Mouse (Mus musculus): ENCODE measurements around the gene Csf1. TPM values are rescaled to one million over a fixed set of nuclear protein-coding genes. Genes with fewer than 3 reads are reported as not detected.

Csf1 gene
- polyA plus RNA-seq, 1 experiment from 2014 or later = 7.8 TPM

DNA sequence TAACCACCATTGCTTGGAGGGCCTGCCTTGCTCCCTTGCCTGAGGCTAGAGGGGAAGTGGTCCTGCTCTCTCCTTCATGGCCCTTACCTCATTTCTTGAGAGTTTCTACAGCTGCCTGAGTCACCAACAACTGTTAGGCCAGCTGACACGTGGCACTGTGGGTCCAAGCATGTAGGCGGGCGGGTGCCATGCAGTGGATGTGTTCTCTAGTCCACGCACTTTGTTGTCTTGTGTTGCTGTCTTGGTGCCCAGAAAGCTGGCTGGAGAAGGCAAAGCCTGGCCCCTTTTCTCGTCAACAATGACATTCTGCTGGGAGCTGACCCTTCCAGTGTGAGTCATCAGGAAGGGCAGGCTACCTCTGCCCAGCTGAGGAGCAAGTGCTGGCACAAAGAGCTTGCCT lies 12.6 kb upstream of the Csf1 start:
- ATAC-seq (replicated peaks; ENCODE audit: low FRiP score, low read depth) = no peak
- 74% methylated on average over 5 of the region's 5 CpGs for WGBS

GRCm38 (mm10) chr3:107769692-107770091 lies 9.4 kb upstream of the Csf1 start:
- Histone ChIP-seq H3K9me3 (replicated peaks; ENCODE audit: low read length) (no peaks in the 10 kb centered on the region), H3K4me2 (ENCODE audit: low read length) (no peak overlapping the region), H3K27me3 (ENCODE audit: insufficient read depth, low read length) (no peaks in the 10 kb centered on the region), H3K4me1 (replicated peaks; ENCODE audit: insufficient read depth, low read length) (no peaks in the 10 kb centered on the region), H3K36me3 (ENCODE audit: insufficient read depth, low read length) (no peaks in the 10 kb centered on the region), H3K4me3 (replicated peaks; ENCODE audit: low read depth, low read length) (no peak overlapping the region), H3K27ac (no peak overlapping the region), H3K9ac (ENCODE audit: low read depth, low read length) (no peak overlapping the region)
- TF ChIP-seq CTCF (IDR thresholded peaks at IDR 0.05; ENCODE audit: low read depth) = no peak
- no peak for ATAC-seq (replicated peaks; ENCODE audit: low FRiP score, low read depth)
- DNase-seq (ENCODE audit: low spot score) = no peak
- WGBS = 73% methylated on average over 2 of the region's 2 CpGs

More for the DNA sequence above, 12.6 kb upstream of the Csf1 start:
- no peaks in the 10 kb centered on the region for H3K9me3 ChIP-seq (replicated peaks; ENCODE audit: low read length)
- no peak for DNase-seq (ENCODE audit: low spot score)
- H3K4me1 ChIP-seq (replicated peaks; ENCODE audit: insufficient read depth, low read length) = peaks cover 9% of the 10 kb centered on the region; the same call in 1 of the 2 replicates
- TF ChIP-seq CTCF (IDR thresholded peaks at IDR 0.05; ENCODE audit: low read depth) = no peak
- no peaks in the 10 kb centered on the region for H3K27me3 ChIP-seq (ENCODE audit: insufficient read depth, low read length)
- H3K36me3 ChIP-seq (ENCODE audit: insufficient read depth, low read length) = no peaks in the 10 kb centered on the region
- H3K27ac ChIP-seq = no peak overlapping the region
- no peak overlapping the region for H3K9ac ChIP-seq (ENCODE audit: low read depth, low read length)
- no peak overlapping the region for H3K4me2 ChIP-seq (ENCODE audit: low read length)
- no peak overlapping the region for H3K4me3 ChIP-seq (replicated peaks; ENCODE audit: low read depth, low read length)

- H3K4me3 ChIP-seq (replicated peaks; ENCODE audit: low read depth, low read length) = no peak overlapping the region
- TF ChIP-seq CTCF (IDR thresholded peaks at IDR 0.05; ENCODE audit: low read depth) = no peak
- H3K9ac ChIP-seq (ENCODE audit: low read depth, low read length) = no peak overlapping the region
- WGBS = 60% methylated on average over 8 of the region's 8 CpGs
- H3K27ac ChIP-seq = no peak overlapping the region
- ATAC-seq (replicated peaks; ENCODE audit: low FRiP score, low read depth) (no peak), DNase-seq (ENCODE audit: low spot score) (no peak)
- no peaks in the 10 kb centered on the region for H3K9me3 ChIP-seq (replicated peaks; ENCODE audit: low read length)
- no peak overlapping the region for H3K4me2 ChIP-seq (ENCODE audit: low read length)
- H3K4me1 ChIP-seq (replicated peaks; ENCODE audit: insufficient read depth, low read length) = no peaks in the 10 kb centered on the region
- no peaks in the 10 kb centered on the region for H3K36me3 ChIP-seq (ENCODE audit: insufficient read depth, low read length)
- no peaks in the 10 kb centered on the region for H3K27me3 ChIP-seq (ENCODE audit: insufficient read depth, low read length)
These were observed 8.1 kb upstream of the Csf1 start for GRCm38 (mm10) chr3:107768104-107768989.

GRCm38 (mm10) chr3:107766804-107767203 lies 6.5 kb upstream of the Csf1 start:
- WGBS = 59% methylated on average over 2 of the region's 2 CpGs
- no peak overlapping the region for H3K4me3 ChIP-seq (replicated peaks; ENCODE audit: low read depth, low read length)
- ATAC-seq (replicated peaks; ENCODE audit: low FRiP score, low read depth) = no peak

GRCm38 (mm10) chr3:107765979-107766378 lies 5.7 kb upstream of the Csf1 start:
- H3K4me1 ChIP-seq (replicated peaks; ENCODE audit: insufficient read depth, low read length) = no peaks in the 10 kb centered on the region
- no peak for DNase-seq (ENCODE audit: low spot score)
- no peaks in the 10 kb centered on the region for H3K9me3 ChIP-seq (replicated peaks; ENCODE audit: low read length)
- no peak overlapping the region for H3K4me2 ChIP-seq (ENCODE audit: low read length)
- no peak for ATAC-seq (replicated peaks; ENCODE audit: low FRiP score, low read depth)
- no peak overlapping the region for H3K9ac ChIP-seq (ENCODE audit: low read depth, low read length)
- H3K27me3 ChIP-seq (ENCODE audit: insufficient read depth, low read length) = no peaks in the 10 kb centered on the region
- 73% methylated on average over 2 of the region's 2 CpGs for WGBS
- no peak overlapping the region for H3K27ac ChIP-seq
- TF ChIP-seq CTCF (IDR thresholded peaks at IDR 0.05; ENCODE audit: low read depth) = no peak
- H3K36me3 ChIP-seq (ENCODE audit: insufficient read depth, low read length) = no peaks in the 10 kb centered on the region
- H3K4me3 ChIP-seq (replicated peaks; ENCODE audit: low read depth, low read length) = no peak overlapping the region

More at GRCm38 (mm10) chr3:107766804-107767203, 6.5 kb upstream of the Csf1 start:
- no peak overlapping the region for H3K9ac ChIP-seq (ENCODE audit: low read depth, low read length)
- no peak for DNase-seq (ENCODE audit: low spot score)
- no peaks in the 10 kb centered on the region for H3K27me3 ChIP-seq (ENCODE audit: insufficient read depth, low read length)
- no peaks in the 10 kb centered on the region for H3K9me3 ChIP-seq (replicated peaks; ENCODE audit: low read length)
- no peak overlapping the region for H3K4me2 ChIP-seq (ENCODE audit: low read length)
- no peak for TF ChIP-seq CTCF (IDR thresholded peaks at IDR 0.05; ENCODE audit: low read depth)
- H3K27ac ChIP-seq = no peak overlapping the region
- no peaks in the 10 kb centered on the region for H3K4me1 ChIP-seq (replicated peaks; ENCODE audit: insufficient read depth, low read length)
- H3K36me3 ChIP-seq (ENCODE audit: insufficient read depth, low read length) = no peaks in the 10 kb centered on the region

GRCm38 (mm10) chr3:107763552-107763951 lies 3.3 kb upstream of the Csf1 start:
- no peak for ATAC-seq (replicated peaks; ENCODE audit: low FRiP score, low read depth)
- Histone ChIP-seq H3K4me2 (ENCODE audit: low read length) (no peak overlapping the region), H3K4me1 (replicated peaks; ENCODE audit: insufficient read depth, low read length) (peaks cover 10% of the 10 kb centered on the region), H3K9me3 (replicated peaks; ENCODE audit: low read length) (no peaks in the 10 kb centered on the region), H3K9ac (ENCODE audit: low read depth, low read length) (no peak overlapping the region), H3K36me3 (ENCODE audit: insufficient read depth, low read length) (no peaks in the 10 kb centered on the region), H3K27me3 (ENCODE audit: insufficient read depth, low read length) (no peaks in the 10 kb centered on the region), H3K4me3 (replicated peaks; ENCODE audit: low read depth, low read length) (no peak overlapping the region), H3K27ac (no peak overlapping the region)
- TF ChIP-seq CTCF (IDR thresholded peaks at IDR 0.05; ENCODE audit: low read depth) = no peak
- no peak for DNase-seq (ENCODE audit: low spot score)
- 72% methylated on average over 4 of the region's 4 CpGs for WGBS

Data from kidney, postnatal 0 days (tissue).